Mouse (Mus musculus): Measurements from ENCODE around the gene Mrpl33. TPM values are rescaled to one million over a fixed set of nuclear protein-coding genes. Genes with fewer than 3 reads are reported as not detected.
A peak's percentile ranks its signal among the peaks of the same experiment; 100 is the strongest.
"Not testable (repeated sequence)": the region's sequence is repeated elsewhere in the genome, so short reads cannot be mapped to it uniquely, and the experiment has no call there.

The Mrpl33 gene
- polyA plus RNA-seq, 1 experiment from 2014 or later: 214 TPM

- H3K4me2 ChIP-seq (replicated peaks); H3K27ac ChIP-seq; ATAC-seq (ENCODE audit: low FRiP score); H3K4me3 ChIP-seq (replicated peaks; ENCODE audit: low read length); H3K9me3 ChIP-seq (ENCODE audit: control insufficient read depth, low read length); H3K9ac ChIP-seq; DNase-seq (ENCODE audit: low spot score); H3K36me3 ChIP-seq (replicated peaks; ENCODE audit: control insufficient read depth, insufficient read depth); H3K4me1 ChIP-seq (replicated peaks; ENCODE audit: control insufficient read depth, insufficient read depth, low read length); H3K27me3 ChIP-seq (ENCODE audit: control insufficient read depth, insufficient read depth, low read length): not testable (repeated sequence)
- WGBS: 85% methylated on average over 8 of the region's 8 CpGs
Observed at GRCm38 (mm10) chr5:31588672-31589071, 8.1 kb upstream of the Mrpl33 start.

DNA sequence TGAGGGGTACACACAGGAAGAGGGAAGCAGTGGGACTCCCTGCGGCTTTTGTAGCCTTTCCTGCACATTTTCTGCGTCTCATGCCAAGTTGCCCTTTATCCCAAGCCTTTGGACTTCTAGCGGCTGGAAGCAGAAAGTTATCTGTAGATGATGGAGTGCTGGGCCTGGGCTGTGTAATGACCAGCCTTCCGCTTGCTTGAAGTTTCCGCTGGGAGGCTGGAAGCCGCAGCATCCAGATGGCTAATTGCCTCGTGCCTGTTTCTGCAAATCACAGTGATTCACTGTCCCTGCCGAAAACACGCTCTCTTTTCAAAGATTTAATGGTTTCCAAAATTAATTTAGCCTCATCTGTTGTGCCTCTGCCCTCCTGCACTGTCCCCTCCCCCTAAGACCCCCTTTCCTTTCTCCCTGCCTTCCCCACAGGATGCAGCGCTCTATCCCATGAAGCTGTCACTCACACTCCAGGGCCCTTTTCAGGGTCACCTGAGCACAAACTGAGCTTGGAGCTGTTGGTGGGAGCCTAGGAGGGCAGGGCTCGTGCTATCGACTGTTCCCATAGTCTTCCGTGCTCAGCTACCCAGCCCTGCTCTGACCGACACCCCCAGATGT, 6.9 kb upstream of the Mrpl33 start:
- ATAC-seq (ENCODE audit: low FRiP score): no peak; the same call in 1 of the 2 replicates
- Histone ChIP-seq H3K9me3 (ENCODE audit: control insufficient read depth, low read length) (no peaks in the 10 kb centered on the region), H3K36me3 (replicated peaks; ENCODE audit: control insufficient read depth, insufficient read depth) (no peaks in the 10 kb centered on the region), H3K9ac (0 out of 2 replicates have a peak overlapping the region, but pooled peaks have one; percentile 20), H3K27me3 (ENCODE audit: control insufficient read depth, insufficient read depth, low read length) (no peaks in the 10 kb centered on the region), H3K4me2 (replicated peaks) (no peak overlapping the region), H3K27ac (no peak overlapping the region), H3K4me3 (replicated peaks; ENCODE audit: low read length) (no peak overlapping the region), H3K4me1 (replicated peaks; ENCODE audit: control insufficient read depth, insufficient read depth, low read length) (no peaks in the 10 kb centered on the region; the same call in 1 of the 2 replicates)
- DNase-seq (ENCODE audit: low spot score): no peak
- WGBS: 70% methylated on average over 14 of the region's 14 CpGs

GRCm38 (mm10) chr5:31591122-31591521, 5.6 kb upstream of the Mrpl33 start:
- WGBS: 93% methylated on average over 7 of the region's 7 CpGs
- H3K27me3 ChIP-seq (ENCODE audit: control insufficient read depth, insufficient read depth, low read length): no peaks in the 10 kb centered on the region
- no peak for DNase-seq (ENCODE audit: low spot score)
- no peaks in the 10 kb centered on the region for H3K9me3 ChIP-seq (ENCODE audit: control insufficient read depth, low read length)
- no peak overlapping the region for H3K27ac ChIP-seq
- H3K4me1 ChIP-seq (replicated peaks; ENCODE audit: control insufficient read depth, insufficient read depth, low read length): no peaks in the 10 kb centered on the region; the same call in 1 of the 2 replicates
- H3K9ac ChIP-seq: no peak overlapping the region
- no peak overlapping the region for H3K4me2 ChIP-seq (replicated peaks)
- no peaks in the 10 kb centered on the region for H3K36me3 ChIP-seq (replicated peaks; ENCODE audit: control insufficient read depth, insufficient read depth)
- no peak for ATAC-seq (ENCODE audit: low FRiP score)
- H3K4me3 ChIP-seq (replicated peaks; ENCODE audit: low read length): no peak overlapping the region

- no peak overlapping the region for H3K9ac ChIP-seq
- H3K27me3 ChIP-seq (ENCODE audit: control insufficient read depth, insufficient read depth, low read length): 0 out of 2 replicates have a peak, but pooled peaks cover 4% of the 10 kb centered on the region
- 59% methylated on average over 4 of the region's 4 CpGs for WGBS
- peaks cover 6% of the 10 kb centered on the region; the same call in 1 of the 2 replicates for H3K4me1 ChIP-seq (replicated peaks; ENCODE audit: control insufficient read depth, insufficient read depth, low read length)
- H3K27ac ChIP-seq: no peak overlapping the region
- no peak for ATAC-seq (ENCODE audit: low FRiP score)
- no peaks in the 10 kb centered on the region for H3K9me3 ChIP-seq (ENCODE audit: control insufficient read depth, low read length)
- DNase-seq (ENCODE audit: low spot score): no peak
- no peak overlapping the region for H3K4me2 ChIP-seq (replicated peaks)
- H3K36me3 ChIP-seq (replicated peaks; ENCODE audit: control insufficient read depth, insufficient read depth): no peaks in the 10 kb centered on the region
- H3K4me3 ChIP-seq (replicated peaks; ENCODE audit: low read length): no peak overlapping the region
Observed at GRCm38 (mm10) chr5:31595868-31596267, 867 bp upstream of the Mrpl33 start.

DNA sequence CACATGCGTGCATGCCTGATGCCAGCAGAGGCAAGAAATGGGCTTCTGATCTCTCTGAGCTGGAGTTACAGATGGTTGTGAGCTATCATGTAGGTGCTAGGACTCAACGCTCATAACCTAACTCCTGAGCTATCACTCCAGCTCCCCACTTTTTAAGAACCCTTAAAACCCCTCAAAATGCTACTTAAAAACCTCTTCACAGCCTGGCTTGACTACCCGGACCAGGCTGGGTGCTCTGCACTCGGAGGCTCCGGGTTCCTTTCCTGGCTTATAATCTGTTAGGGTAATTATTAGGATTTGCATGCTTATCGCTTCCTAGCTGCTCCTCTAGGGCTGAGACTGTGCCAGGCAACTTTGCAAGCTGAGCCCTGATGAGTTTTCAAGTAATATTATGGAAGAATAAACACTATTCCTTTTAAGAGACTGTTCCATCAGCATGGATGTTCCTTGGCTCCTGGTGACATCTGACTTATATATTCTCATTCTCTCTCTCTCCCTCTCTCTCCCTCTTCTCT, 752 bp downstream of the Mrpl33 start:
- Histone ChIP-seq H3K36me3 (replicated peaks; ENCODE audit: control insufficient read depth, insufficient read depth) (no peaks in the 10 kb centered on the region), H3K9me3 (ENCODE audit: control insufficient read depth, low read length) (no peaks in the 10 kb centered on the region), H3K27me3 (ENCODE audit: control insufficient read depth, insufficient read depth, low read length) (0 out of 2 replicates have a peak, but pooled peaks cover 4% of the 10 kb centered on the region), H3K4me1 (replicated peaks; ENCODE audit: control insufficient read depth, insufficient read depth, low read length) (peaks cover 6% of the 10 kb centered on the region; the same call in 1 of the 2 replicates), H3K9ac (no peak overlapping the region), H3K27ac (no peak overlapping the region), H3K4me3 (replicated peaks; ENCODE audit: low read length) (no peak overlapping the region), H3K4me2 (replicated peaks) (peak overlapping the region; percentile 63; the same call in 1 of the 2 replicates)
- WGBS: 75% methylated on average over 6 of the region's 6 CpGs
- DNase-seq (ENCODE audit: low spot score): no peak
- no peak for ATAC-seq (ENCODE audit: low FRiP score)

DNA sequence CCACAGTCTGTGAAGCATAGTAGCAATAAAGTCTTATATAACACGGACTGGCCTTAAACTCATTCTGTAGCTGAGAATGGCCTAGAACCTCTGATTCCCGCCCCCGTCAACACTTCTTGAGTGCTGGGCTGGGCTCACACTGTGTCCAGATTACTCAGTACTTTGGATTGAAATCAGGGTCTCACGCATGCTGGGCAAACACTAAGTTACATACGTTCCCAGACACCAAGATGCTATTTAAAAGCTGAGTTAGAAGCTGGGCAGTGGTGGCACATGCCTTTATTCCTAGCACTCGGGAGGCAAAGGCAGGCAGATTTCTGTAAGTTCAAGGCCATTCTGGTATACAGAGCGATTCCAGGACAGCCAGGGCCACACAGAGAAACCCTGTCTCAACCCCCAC, 1.4 kb downstream of the Mrpl33 start:
- no peak for DNase-seq (ENCODE audit: low spot score)
- no peak overlapping the region for H3K9ac ChIP-seq

GRCm38 (mm10) chr5:31598579-31598978, 1.8 kb downstream of the Mrpl33 start:
- H3K36me3 ChIP-seq (replicated peaks; ENCODE audit: control insufficient read depth, insufficient read depth): no peaks in the 10 kb centered on the region
- no peak overlapping the region for H3K27ac ChIP-seq
- peaks cover 6% of the 10 kb centered on the region; the same call in 1 of the 2 replicates for H3K4me1 ChIP-seq (replicated peaks; ENCODE audit: control insufficient read depth, insufficient read depth, low read length)
- H3K4me3 ChIP-seq (replicated peaks; ENCODE audit: low read length): no peak overlapping the region
- ATAC-seq (ENCODE audit: low FRiP score): no peak
- H3K4me2 ChIP-seq (replicated peaks): no peak overlapping the region
- no peak overlapping the region for H3K9ac ChIP-seq
- H3K27me3 ChIP-seq (ENCODE audit: control insufficient read depth, insufficient read depth, low read length): 0 out of 2 replicates have a peak, but pooled peaks cover 4% of the 10 kb centered on the region
- no peak for DNase-seq (ENCODE audit: low spot score)
- no peaks in the 10 kb centered on the region for H3K9me3 ChIP-seq (ENCODE audit: control insufficient read depth, low read length)
- WGBS: 68% methylated on average over 4 of the region's 4 CpGs

More for the DNA sequence above, 1.4 kb downstream of the Mrpl33 start:
- Histone ChIP-seq H3K4me1 (replicated peaks; ENCODE audit: control insufficient read depth, insufficient read depth, low read length) (peaks cover 6% of the 10 kb centered on the region; the same call in 1 of the 2 replicates), H3K4me3 (replicated peaks; ENCODE audit: low read length) (no peak overlapping the region), H3K27me3 (ENCODE audit: control insufficient read depth, insufficient read depth, low read length) (0 out of 2 replicates have a peak, but pooled peaks cover 4% of the 10 kb centered on the region), H3K36me3 (replicated peaks; ENCODE audit: control insufficient read depth, insufficient read depth) (no peaks in the 10 kb centered on the region), H3K27ac (no peak overlapping the region), H3K4me2 (replicated peaks) (no peak overlapping the region), H3K9me3 (ENCODE audit: control insufficient read depth, low read length) (no peaks in the 10 kb centered on the region)
- ATAC-seq (ENCODE audit: low FRiP score): no peak
- 78% methylated on average over 7 of the region's 7 CpGs for WGBS

DNA sequence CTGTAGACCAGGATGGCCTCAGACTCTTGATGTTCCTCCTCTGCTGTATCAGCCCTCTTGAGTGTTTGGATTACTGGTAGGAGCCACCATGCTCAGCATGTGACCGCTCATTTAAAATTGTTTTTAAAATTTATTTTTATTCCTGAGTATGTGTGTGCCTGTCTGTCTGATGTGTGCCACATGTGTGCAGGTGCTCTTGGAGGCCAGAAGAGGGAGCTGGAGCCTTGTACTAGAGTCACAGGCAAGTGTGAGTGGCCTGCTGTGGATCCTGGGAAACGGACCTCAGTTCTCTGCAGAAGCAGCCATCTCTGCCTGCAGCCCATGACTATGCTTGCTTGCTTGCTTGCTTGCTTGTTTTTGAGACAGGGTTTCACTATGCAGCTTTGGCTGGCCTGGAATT, 2.4 kb downstream of the Mrpl33 start:
- Histone ChIP-seq H3K9ac (no peak overlapping the region), H3K36me3 (replicated peaks; ENCODE audit: control insufficient read depth, insufficient read depth) (no peaks in the 10 kb centered on the region), H3K4me2 (replicated peaks) (no peak overlapping the region), H3K9me3 (ENCODE audit: control insufficient read depth, low read length) (no peaks in the 10 kb centered on the region), H3K27ac (no peak overlapping the region), H3K4me1 (replicated peaks; ENCODE audit: control insufficient read depth, insufficient read depth, low read length) (peaks cover 6% of the 10 kb centered on the region; the same call in 1 of the 2 replicates), H3K27me3 (ENCODE audit: control insufficient read depth, insufficient read depth, low read length) (0 out of 2 replicates have a peak, but pooled peaks cover 4% of the 10 kb centered on the region), H3K4me3 (replicated peaks; ENCODE audit: low read length) (no peak overlapping the region)
- ATAC-seq (ENCODE audit: low FRiP score) (no peak), DNase-seq (ENCODE audit: low spot score) (no peak)
- WGBS: 81% methylated on average over 2 of the region's 2 CpGs

DNA sequence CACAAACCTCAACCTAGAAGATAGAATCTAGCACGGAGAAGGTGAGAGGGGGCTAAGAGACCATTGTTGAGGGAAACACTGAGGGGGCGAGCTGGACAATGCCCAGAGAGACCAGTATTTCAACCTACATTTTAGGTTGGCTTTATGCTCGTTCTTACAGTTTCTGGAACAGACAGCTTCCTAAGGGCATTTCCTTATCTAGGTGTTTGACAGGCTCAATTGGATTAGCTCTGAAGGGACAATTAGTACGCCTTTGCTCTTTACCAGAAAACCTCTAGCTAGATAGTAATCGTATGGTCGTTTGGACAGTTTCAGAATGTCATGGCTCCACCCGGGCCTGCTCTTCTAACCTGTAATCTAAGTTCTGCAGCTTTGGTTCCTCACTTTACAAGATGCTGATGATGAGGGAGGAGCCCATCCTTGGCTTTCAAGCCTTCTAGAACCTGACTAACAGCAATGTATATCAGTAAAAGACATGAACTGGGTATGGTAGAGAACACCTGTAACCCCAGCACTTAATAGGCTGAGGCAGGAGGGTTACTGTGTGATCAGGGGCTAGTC, 4.5 kb downstream of the Mrpl33 start:
- Histone ChIP-seq H3K4me3 (replicated peaks; ENCODE audit: low read length) (no peak overlapping the region), H3K4me1 (replicated peaks; ENCODE audit: control insufficient read depth, insufficient read depth, low read length) (peaks cover 6% of the 10 kb centered on the region; the same call in 1 of the 2 replicates), H3K27me3 (ENCODE audit: control insufficient read depth, insufficient read depth, low read length) (0 out of 2 replicates have a peak, but pooled peaks cover 4% of the 10 kb centered on the region), H3K9me3 (ENCODE audit: control insufficient read depth, low read length) (no peaks in the 10 kb centered on the region), H3K4me2 (replicated peaks) (no peak overlapping the region), H3K9ac (no peak overlapping the region), H3K27ac (no peak overlapping the region), H3K36me3 (replicated peaks; ENCODE audit: control insufficient read depth, insufficient read depth) (no peaks in the 10 kb centered on the region)
- no peak for ATAC-seq (ENCODE audit: low FRiP score)
- WGBS: 87% methylated on average over 7 of the region's 7 CpGs
- no peak for DNase-seq (ENCODE audit: low spot score)
